Mouse (Mus musculus) G1E-ER4 (cell line): ENCODE data around the gene Ndufa12. TPM values are rescaled to one million over a fixed set of nuclear protein-coding genes. Genes with fewer than 3 reads are reported as not detected.

Experiments
- GATA1 ChIP-seq: IDR thresholded peaks from one replicate; pipeline ENCODE4 v1.8.0; 2012; ENCODE audit warnings: low read length, inconsistent platforms
- polyA plus RNA-seq: library from polyadenylated mRNA; stranded (reverse); fragments of >175 nt; gene quantifications from 2 replicates; pipeline ENCODE4 v1.2.3, GENCODE M21; 2012

The Ndufa12 gene
- polyA plus RNA-seq, 1 experiment = 1,203 TPM

DNA sequence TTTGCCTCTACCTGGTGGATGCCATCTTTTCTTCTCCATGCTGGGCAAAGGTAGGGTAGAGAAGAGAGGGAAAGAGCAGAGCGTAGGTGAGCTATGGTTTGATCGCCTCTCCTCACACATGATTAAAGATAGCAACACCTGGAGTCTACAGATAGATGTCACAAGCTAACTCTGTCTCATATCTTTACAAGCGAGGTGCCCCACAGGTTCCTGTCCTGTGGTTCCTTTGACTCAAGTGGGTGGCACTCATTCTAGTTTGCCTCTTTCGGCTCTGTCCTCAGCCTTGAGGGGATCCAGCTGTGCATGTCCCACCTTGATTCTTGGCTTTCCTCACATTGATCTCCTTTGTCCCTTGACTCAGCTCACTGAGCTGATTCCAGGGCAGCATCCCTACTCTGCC lies 58.0 kb downstream of the Ndufa12 start:
- no peak for TF ChIP-seq GATA1

GRCm38 (mm10) chr10:94260544-94260943 lies 62.0 kb downstream of the Ndufa12 start:
- TF ChIP-seq GATA1 = no peak

GRCm38 (mm10) chr10:94262646-94263045 lies 64.1 kb downstream of the Ndufa12 start:
- TF ChIP-seq GATA1 = no peak

GRCm38 (mm10) chr10:94263211-94263610 lies 64.7 kb downstream of the Ndufa12 start:
- no peak for TF ChIP-seq GATA1

GRCm38 (mm10) chr10:94265656-94266542 lies 67.4 kb downstream of the Ndufa12 start:
- no peak for TF ChIP-seq GATA1

Other genes starting within 250 kb of the Ndufa12 start
- gene Vezt, start 162.9 kb upstream of the Ndufa12 start, polyA plus RNA-seq = 3.4 and 3.6 TPM in 2 replicates
- 0.94 and 1.1 TPM in 2 replicates for gene Fgd6, start 162.7 kb upstream of the Ndufa12 start, polyA plus RNA-seq
- 1.6 TPM in 2 replicates for gene Nr2c1, start 50.7 kb upstream of the Ndufa12 start, polyA plus RNA-seq
- gene Gm4792, start 100.0 kb downstream of the Ndufa12 start, polyA plus RNA-seq = not detected in 2 replicates
- 5.8 and 7.3 TPM in 2 replicates for gene Tmcc3, start 113.2 kb downstream of the Ndufa12 start, polyA plus RNA-seq